Mouse (Mus musculus) urinary bladder, postnatal 14 days (tissue): ENCODE measurements around the gene Syngr2.
"Not testable (repeated sequence)": the region's sequence is repeated elsewhere in the genome, so short reads cannot be mapped to it uniquely, and the experiment has no call there.

Source experiments
- DNase-seq: peaks from one replicate; pipeline ENCODE4 v3.0.0; 2021; ENCODE audit warnings: low spot score

Gene Syngr2

GRCm38 (mm10) chr11:117813867-117814266 lies 4.4 kb downstream of the Syngr2 start:
- no peak for DNase-seq

- DNase-seq: no peak
Measured at GRCm38 (mm10) chr11:117814704-117815366, 5.4 kb downstream of the Syngr2 start.

DNA sequence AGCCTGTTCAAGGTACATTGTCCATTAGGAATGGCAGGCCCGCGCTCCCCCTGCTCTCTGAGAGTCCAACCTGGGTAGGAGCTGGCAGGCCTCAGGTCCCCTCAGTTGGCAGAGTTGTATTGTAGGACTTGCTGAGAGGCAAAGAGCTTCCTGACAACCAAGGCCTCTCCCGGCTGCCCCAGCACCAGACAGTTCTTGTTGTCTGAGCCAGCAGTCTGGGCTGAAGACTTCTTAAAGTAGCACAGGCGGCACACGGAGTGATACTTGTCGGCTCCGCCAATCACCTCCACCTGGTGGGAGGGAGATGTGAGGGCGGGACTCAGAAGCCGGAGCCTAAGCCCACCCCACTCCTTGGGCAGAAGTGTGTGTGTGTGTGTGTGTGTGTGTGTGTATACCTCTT lies 6.4 kb downstream of the Syngr2 start:
- DNase-seq: not testable (repeated sequence)

DNA sequence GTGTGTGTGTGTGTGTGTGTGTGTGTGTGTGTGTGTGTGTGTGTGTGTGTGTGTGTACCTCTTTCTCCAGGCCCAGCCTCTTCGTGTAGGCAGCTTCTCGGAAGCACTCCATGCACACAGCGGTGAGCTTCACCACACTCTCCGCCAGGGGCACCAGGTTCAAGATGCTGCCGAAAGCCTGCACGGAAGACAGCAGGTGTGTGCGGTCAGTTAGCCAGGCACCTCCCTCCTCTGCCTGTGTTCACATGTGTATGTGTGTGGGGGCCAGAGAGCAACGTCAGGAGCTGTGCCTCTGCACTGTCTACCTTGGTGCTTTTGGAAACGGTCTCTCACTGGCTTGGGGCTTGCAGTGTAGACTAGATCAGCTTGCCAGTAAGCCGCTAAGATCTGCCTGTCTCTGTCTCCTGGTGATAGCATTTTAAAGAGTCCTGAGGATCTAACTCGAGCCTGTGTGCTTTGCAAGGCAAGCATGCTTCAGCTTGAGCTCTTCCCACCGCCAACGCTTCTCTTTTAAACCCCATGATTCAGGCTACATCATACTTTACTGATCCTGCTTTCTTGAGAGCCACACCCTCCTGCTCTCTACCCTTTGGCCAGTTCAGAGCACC lies 7.0 kb downstream of the Syngr2 start:
- no peak for DNase-seq

DNA sequence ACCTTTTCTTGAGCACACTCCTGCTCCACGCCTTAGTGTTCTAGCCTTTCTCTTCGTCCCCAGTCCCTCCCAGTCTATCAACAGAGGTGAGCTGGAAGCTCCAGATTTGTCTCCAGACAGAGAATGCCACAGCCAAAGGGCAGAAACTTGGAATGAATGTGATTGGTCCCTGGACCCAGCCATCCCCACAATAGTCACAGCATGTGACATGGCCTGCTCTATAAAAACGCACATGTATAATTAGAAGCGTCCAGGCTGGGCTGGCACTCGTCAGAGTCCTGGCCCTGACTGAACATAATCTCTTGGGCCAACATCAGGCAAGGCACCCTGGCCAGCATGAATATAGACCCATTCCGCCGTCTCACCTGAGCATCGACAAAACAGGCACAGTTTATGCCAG lies 9.6 kb downstream of the Syngr2 start:
- no peak for DNase-seq

- no peak for DNase-seq
Measured at GRCm38 (mm10) chr11:117820173-117820572, 10.7 kb downstream of the Syngr2 start.

DNA sequence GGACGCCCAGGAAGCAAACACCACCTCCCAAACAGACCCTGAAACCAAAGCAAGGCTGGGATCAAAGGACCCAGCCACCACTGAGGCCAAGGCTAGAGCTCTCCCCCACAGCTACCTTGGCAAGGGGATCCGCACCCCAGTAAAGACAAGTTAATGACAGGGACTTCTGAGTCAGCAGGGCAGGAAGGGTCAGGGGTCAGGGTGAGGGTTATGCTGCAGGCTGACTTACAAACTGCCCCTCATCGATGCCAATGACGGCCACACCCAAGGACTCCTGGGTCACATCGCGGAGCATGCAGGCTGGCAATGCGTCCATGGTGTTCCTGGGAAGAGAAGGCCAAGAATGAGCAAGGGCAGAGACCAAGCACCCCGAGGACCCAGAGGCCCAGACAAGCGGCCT lies 12.4 kb downstream of the Syngr2 start:
- DNase-seq: no peak

DNA sequence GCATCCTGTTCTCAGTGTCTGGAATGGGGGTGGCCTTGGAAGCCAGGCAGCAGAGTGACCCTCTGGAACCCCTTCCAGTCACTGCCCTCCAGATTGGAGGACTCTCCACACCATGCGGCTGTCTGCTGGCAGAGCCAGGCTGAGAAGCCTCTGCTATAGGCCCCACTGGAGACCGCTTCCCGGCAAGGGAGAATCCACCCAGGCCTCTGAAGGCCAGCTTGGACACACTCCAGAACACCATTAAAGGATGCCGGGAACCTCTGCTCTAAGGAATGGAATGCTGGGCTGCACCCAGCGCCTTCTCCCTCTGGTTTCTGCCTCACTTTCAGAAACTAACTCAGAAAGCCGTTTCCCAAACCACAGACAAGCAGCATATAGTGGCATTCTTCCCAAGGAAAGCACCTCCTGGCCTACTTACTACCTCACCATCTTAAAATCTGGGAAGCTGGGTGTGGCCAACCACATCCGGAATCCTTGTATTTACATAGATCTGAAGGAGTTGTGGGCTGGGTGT lies 13.3 kb downstream of the Syngr2 start:
- peak; percentile 59 for DNase-seq

DNA sequence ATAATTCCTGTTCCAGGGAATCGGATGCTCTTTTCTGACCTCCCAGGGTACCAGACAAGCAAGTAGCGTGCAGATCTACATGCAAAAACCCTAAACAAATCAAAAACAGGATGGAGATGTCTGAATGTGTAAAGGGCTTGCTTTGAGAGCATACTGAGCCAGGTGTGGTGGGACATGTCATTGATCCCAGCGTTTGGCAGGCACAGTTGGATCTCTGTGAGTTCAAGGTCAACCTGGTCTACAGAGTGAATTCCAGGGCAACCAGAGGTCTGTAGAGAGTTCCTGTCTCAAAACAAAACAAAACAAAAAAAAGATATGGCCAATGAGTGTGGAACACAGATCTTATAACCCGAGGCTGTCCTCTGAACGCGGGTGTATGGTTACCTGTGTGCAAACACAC lies 13.9 kb downstream of the Syngr2 start:
- no peak for DNase-seq

DNA sequence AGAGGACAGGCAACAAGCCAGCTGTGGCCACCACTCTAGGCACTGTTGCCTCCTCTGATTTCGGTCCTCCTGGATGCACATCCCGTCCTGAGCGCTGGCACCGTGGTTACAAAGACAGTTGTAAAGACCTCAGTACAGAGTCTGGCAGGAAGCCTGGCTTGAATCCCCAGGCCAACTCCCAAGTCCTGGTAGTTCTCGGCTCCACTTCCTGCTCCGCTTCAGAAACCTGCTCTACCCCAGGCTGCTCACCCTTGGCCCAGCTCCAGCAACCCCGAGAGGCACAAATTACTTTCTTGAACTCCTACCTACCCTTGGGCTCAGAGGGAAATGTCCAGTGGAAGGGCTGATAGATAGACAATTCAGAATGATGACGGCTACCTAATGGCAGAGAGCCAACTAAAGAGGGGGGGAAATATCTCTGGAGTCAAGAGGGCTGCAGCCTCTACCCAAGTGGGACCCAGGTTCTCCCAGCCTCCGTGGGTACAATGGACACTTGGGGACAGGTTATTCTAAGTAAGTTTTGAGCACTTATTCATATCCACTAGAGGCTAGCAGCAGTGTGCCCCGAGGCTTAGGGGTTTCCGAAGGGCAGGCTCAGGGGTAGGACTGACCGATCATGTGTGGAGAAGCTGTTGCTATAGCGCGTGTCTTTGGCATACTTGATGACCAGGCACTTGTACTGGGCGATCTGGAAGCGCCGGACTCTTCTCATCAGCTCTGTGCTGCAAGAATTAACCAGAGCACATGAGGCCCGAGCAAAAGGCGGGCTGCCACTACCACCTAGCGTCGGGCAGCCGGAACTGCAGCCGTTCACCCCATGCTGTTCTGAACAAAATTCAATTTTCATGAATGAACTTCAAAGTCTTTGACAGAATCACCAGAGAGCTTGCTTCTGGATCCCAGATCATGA lies 14.8 kb downstream of the Syngr2 start:
- peak; percentile 83 for DNase-seq

GRCm38 (mm10) chr11:117825333-117826101 lies 16.0 kb downstream of the Syngr2 start, which contains the start of the genes Afmid and Tk1:
Afmid (plus strand) TSS chr11:117825924.
Tk1 (minus strand) TSS chr11:117826092.
- peak; percentile 77 for DNase-seq

- DNase-seq: no peak
Measured at GRCm38 (mm10) chr11:117826164-117826563, 16.7 kb downstream of the Syngr2 start.

- no peak for DNase-seq
Measured at GRCm38 (mm10) chr11:117826916-117827315, 17.4 kb downstream of the Syngr2 start.

DNA sequence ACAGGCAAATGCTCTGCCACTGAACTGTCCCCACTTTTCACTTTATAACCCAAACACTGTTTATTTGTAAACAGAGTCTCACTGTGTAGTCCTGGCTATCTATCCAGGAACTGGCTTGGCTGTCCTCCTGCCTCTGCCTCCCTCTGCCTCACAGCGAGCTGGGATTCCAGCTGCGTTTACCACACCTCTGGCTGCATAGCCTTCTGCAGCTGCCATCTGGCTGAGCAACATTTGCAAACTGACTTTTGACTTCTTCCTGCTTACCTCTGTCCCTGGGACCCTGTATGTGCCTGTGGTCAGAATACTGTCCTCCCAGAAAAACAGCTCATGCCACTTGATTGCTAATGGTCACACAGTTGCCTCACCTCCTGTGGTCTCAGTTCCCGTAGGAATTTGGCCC lies 17.9 kb downstream of the Syngr2 start:
- DNase-seq: no peak

GRCm38 (mm10) chr11:117828149-117828887 lies 18.9 kb downstream of the Syngr2 start:
- no peak for DNase-seq

- DNase-seq: no peak
Measured at GRCm38 (mm10) chr11:117828888-117829604, 19.6 kb downstream of the Syngr2 start.

DNA sequence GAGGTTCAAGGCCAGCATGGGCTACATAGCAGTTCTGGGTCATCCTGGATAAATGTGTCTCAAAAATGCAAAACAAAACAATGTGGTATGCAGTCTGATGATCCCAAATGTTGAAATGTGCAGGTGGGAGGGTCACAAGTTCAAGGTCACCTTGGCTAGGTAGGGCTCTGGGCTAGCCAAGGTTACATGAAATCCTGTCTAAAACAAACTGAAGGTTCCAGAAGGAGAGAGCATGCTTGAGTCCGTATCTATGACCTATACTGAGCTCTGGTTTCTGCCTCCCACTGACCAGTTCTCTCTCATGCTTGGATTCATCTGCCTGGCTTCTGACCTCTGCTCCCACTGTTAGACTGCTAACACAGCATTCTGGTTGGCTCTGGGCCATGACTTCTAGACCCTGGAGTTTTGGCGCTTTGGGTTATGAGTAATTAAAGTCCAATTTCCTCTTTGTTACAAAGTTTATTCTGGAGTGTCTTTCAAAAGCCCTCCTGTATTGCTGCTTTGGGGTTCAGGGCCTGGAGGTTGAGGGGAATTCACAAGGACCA lies 20.3 kb downstream of the Syngr2 start:
- no peak for DNase-seq

DNA sequence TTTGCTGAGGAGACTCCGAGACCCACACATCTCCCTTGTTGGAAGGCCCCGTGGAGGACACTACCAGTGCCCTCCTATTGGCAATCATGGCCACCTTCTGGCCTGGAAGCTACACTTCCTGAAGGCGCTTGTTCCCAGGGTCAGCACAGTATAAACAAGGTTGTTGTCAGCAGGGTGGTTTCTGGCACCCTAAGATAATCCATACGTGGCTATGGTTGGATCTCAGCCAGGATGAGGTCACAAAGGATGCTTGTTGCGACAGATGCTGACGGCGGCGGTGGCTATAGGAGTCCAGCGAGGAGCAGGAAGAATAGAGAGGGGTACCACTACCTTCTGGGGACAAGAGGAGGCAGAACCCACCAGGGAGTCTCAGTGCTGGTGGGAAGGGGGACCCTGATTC lies 20.9 kb downstream of the Syngr2 start:
- DNase-seq: no peak

- DNase-seq: peak; percentile 78
Measured at GRCm38 (mm10) chr11:117832086-117832969, 22.9 kb downstream of the Syngr2 start.
